Mouse (Mus musculus): ENCODE data around the gene Rpl36a-ps1. TPM values are rescaled to one million over a fixed set of nuclear protein-coding genes. Genes with fewer than 3 reads are reported as not detected.

The Rpl36a-ps1 gene
- polyA plus RNA-seq, 1 experiment from 2014 or later = 0.63 TPM

- 26% methylated on average over 4 of the region's 4 CpGs for WGBS
- H3K9me3 ChIP-seq (replicated peaks; ENCODE audit: control insufficient read depth, low read length, poor library complexity, severe bottlenecking) = no peaks in the 10 kb centered on the region
- H3K27ac ChIP-seq (ENCODE audit: low read length) = no peak overlapping the region
- H3K27me3 ChIP-seq (ENCODE audit: control insufficient read depth, insufficient read depth, low read depth, low read length) = no peaks in the 10 kb centered on the region
- no peaks in the 10 kb centered on the region for H3K4me1 ChIP-seq (ENCODE audit: control insufficient read depth, insufficient read depth, low read length)
- H3K9ac ChIP-seq (ENCODE audit: low read depth, low read length) = no peak overlapping the region
- H3K4me3 ChIP-seq (ENCODE audit: low read depth, low read length) = no peak overlapping the region
- no peak overlapping the region for H3K4me2 ChIP-seq (ENCODE audit: low read length)
- H3K36me3 ChIP-seq (ENCODE audit: control insufficient read depth, insufficient read depth, low read length) = no peaks in the 10 kb centered on the region
- no peak for ATAC-seq
These were observed 22.2 kb downstream of the Rpl36a-ps1 start for GRCm38 (mm10) chr14:98971921-98972320.

GRCm38 (mm10) chr14:98958978-98959658 lies 35.0 kb downstream of the Rpl36a-ps1 start:
- H3K4me3 ChIP-seq (ENCODE audit: low read depth, low read length) = no peak overlapping the region
- no peak overlapping the region for H3K4me2 ChIP-seq (ENCODE audit: low read length)
- H3K27me3 ChIP-seq (ENCODE audit: control insufficient read depth, insufficient read depth, low read depth, low read length) = no peaks in the 10 kb centered on the region
- ATAC-seq = peak; percentile 80
- H3K9me3 ChIP-seq (replicated peaks; ENCODE audit: control insufficient read depth, low read length, poor library complexity, severe bottlenecking) = no peaks in the 10 kb centered on the region
- 0 out of 2 replicates have a peak, but pooled peaks cover 3% of the 10 kb centered on the region for H3K4me1 ChIP-seq (ENCODE audit: control insufficient read depth, insufficient read depth, low read length)
- 70% methylated on average over 17 of the region's 17 CpGs for WGBS
- no peak overlapping the region for H3K27ac ChIP-seq (ENCODE audit: low read length)
- H3K9ac ChIP-seq (ENCODE audit: low read depth, low read length) = no peak overlapping the region
- no peaks in the 10 kb centered on the region for H3K36me3 ChIP-seq (ENCODE audit: control insufficient read depth, insufficient read depth, low read length)

- 94% methylated on average over 9 of the region's 9 CpGs for WGBS
- Histone ChIP-seq H3K4me1 (ENCODE audit: control insufficient read depth, insufficient read depth, low read length) (0 out of 2 replicates have a peak, but pooled peaks cover 3% of the 10 kb centered on the region), H3K27ac (ENCODE audit: low read length) (no peak overlapping the region), H3K36me3 (ENCODE audit: control insufficient read depth, insufficient read depth, low read length) (no peaks in the 10 kb centered on the region), H3K4me3 (ENCODE audit: low read depth, low read length) (no peak overlapping the region), H3K9ac (ENCODE audit: low read depth, low read length) (no peak overlapping the region), H3K4me2 (ENCODE audit: low read length) (no peak overlapping the region), H3K27me3 (ENCODE audit: control insufficient read depth, insufficient read depth, low read depth, low read length) (no peaks in the 10 kb centered on the region), H3K9me3 (replicated peaks; ENCODE audit: control insufficient read depth, low read length, poor library complexity, severe bottlenecking) (no peaks in the 10 kb centered on the region)
- no peak for ATAC-seq
These were observed 37.3 kb downstream of the Rpl36a-ps1 start for GRCm38 (mm10) chr14:98956788-98957187.

- Histone ChIP-seq H3K4me3 (ENCODE audit: low read depth, low read length) (no peak overlapping the region), H3K27me3 (ENCODE audit: control insufficient read depth, insufficient read depth, low read depth, low read length) (no peaks in the 10 kb centered on the region), H3K4me2 (ENCODE audit: low read length) (no peak overlapping the region), H3K9me3 (replicated peaks; ENCODE audit: control insufficient read depth, low read length, poor library complexity, severe bottlenecking) (no peaks in the 10 kb centered on the region), H3K36me3 (ENCODE audit: control insufficient read depth, insufficient read depth, low read length) (no peaks in the 10 kb centered on the region), H3K27ac (ENCODE audit: low read length) (no peak overlapping the region), H3K4me1 (ENCODE audit: control insufficient read depth, insufficient read depth, low read length) (no peaks in the 10 kb centered on the region), H3K9ac (ENCODE audit: low read depth, low read length) (no peak overlapping the region)
- 85% methylated on average over 7 of the region's 7 CpGs for WGBS
- ATAC-seq = no peak
These were observed 41.7 kb downstream of the Rpl36a-ps1 start for GRCm38 (mm10) chr14:98952441-98952840.

GRCm38 (mm10) chr14:98951626-98952290 lies 42.4 kb downstream of the Rpl36a-ps1 start:
- Histone ChIP-seq H3K4me3 (ENCODE audit: low read depth, low read length) (no peak overlapping the region), H3K36me3 (ENCODE audit: control insufficient read depth, insufficient read depth, low read length) (no peaks in the 10 kb centered on the region), H3K9me3 (replicated peaks; ENCODE audit: control insufficient read depth, low read length, poor library complexity, severe bottlenecking) (no peaks in the 10 kb centered on the region), H3K9ac (ENCODE audit: low read depth, low read length) (no peak overlapping the region), H3K4me2 (ENCODE audit: low read length) (no peak overlapping the region), H3K27ac (ENCODE audit: low read length) (no peak overlapping the region), H3K4me1 (ENCODE audit: control insufficient read depth, insufficient read depth, low read length) (no peaks in the 10 kb centered on the region), H3K27me3 (ENCODE audit: control insufficient read depth, insufficient read depth, low read depth, low read length) (no peaks in the 10 kb centered on the region)
- no peak for ATAC-seq
- 68% methylated on average over 4 of the region's 4 CpGs for WGBS

Other genes with a start within 250 kb of the Rpl36a-ps1 start
- gene Mzt1, start 51.8 kb upstream of the Rpl36a-ps1 start, polyA plus RNA-seq (2015; fragmentation: Nextera tagmentation; extraction: Ambion mirVana) = 103 and 117 TPM in 2 replicates
- gene Bora, start 51.9 kb upstream of the Rpl36a-ps1 start, polyA plus RNA-seq (2015; fragmentation: Nextera tagmentation; extraction: Ambion mirVana) = 9.3 and 11.8 TPM in 2 replicates
- gene Pibf1, start 105.1 kb upstream of the Rpl36a-ps1 start, polyA plus RNA-seq (2015; fragmentation: Nextera tagmentation; extraction: Ambion mirVana) = 17.2 and 19.3 TPM in 2 replicates
- 22.6 and 26.9 TPM in 2 replicates for gene Dis3, start 105.5 kb upstream of the Rpl36a-ps1 start, polyA plus RNA-seq (2015; fragmentation: Nextera tagmentation; extraction: Ambion mirVana)

All from midbrain, embryonic 16.5 days (tissue).